Mouse (Mus musculus) macrophage (primary cell): ENCODE measurements around the gene Rab9. TPM values are rescaled to one million over a fixed set of nuclear protein-coding genes. Genes with fewer than 3 reads are reported as not detected.

Experiments
- H3K27ac ChIP-seq: fragments of 350-480 bp; formaldehyde crosslinking; 2 replicates; pipeline ENCODE4 v1.9.0; 2021
- H3K36me3 ChIP-seq: fragments of 350-480 bp; formaldehyde crosslinking; 2 replicates; pipeline ENCODE4 v1.9.0; 2021; ENCODE audit errors: inconsistent target
- H3K4me3 ChIP-seq: fragments of 350-480 bp; formaldehyde crosslinking; 2 replicates; pipeline ENCODE4 v1.9.0; 2021; ENCODE audit errors: inconsistent target
- H3K79me2 ChIP-seq: fragments of 350-480 bp; formaldehyde crosslinking; 2 replicates; pipeline ENCODE4 v1.9.0; 2021; ENCODE audit errors: inconsistent target
- WGBS: methylation state at CpG from one replicate; pipeline ENCODE4 v1.1.7; 2026; ENCODE audit warnings: inconsistent platforms; ENCODE audit not compliant: missing documents; 5-methylcytosine and 5-hydroxymethylcytosine counted together
- polyA plus RNA-seq: library from polyadenylated mRNA; stranded (reverse); fragments of 250-400 nt; gene quantifications from 3 replicates; pipeline ENCODE4 v1.2.4, GENCODE M21; 2018; ENCODE audit warnings: inconsistent platforms

Gene Rab9
- polyA plus RNA-seq, 1 experiment from 2014 or later: 106 TPM

DNA sequence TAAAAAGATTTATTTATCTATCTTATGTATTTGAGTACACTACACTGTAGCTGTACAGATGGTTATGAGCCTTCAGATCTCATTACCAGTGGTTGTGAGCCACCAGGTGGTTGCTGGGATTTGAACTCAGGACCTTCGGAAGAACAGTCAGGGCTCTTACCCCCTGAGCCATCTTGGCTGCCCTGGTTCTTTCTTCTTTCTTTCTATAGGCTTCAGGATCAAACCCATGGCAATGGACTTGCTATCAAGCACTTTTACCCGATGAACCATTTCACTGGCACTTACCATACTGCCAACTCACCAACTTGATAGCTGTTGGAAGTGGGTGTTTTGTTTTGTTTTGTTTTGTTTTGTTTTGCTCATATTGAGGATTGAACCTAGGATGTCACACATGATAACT lies 15.4 kb upstream of the Rab9 start:
- H3K79me2 ChIP-seq: no peaks in the 10 kb centered on the region
- WGBS: 94% methylated on average over 2 of the region's 2 CpGs
- H3K27ac ChIP-seq: no peak overlapping the region
- H3K4me3 ChIP-seq: no peak overlapping the region
- no peaks in the 10 kb centered on the region for H3K36me3 ChIP-seq

DNA sequence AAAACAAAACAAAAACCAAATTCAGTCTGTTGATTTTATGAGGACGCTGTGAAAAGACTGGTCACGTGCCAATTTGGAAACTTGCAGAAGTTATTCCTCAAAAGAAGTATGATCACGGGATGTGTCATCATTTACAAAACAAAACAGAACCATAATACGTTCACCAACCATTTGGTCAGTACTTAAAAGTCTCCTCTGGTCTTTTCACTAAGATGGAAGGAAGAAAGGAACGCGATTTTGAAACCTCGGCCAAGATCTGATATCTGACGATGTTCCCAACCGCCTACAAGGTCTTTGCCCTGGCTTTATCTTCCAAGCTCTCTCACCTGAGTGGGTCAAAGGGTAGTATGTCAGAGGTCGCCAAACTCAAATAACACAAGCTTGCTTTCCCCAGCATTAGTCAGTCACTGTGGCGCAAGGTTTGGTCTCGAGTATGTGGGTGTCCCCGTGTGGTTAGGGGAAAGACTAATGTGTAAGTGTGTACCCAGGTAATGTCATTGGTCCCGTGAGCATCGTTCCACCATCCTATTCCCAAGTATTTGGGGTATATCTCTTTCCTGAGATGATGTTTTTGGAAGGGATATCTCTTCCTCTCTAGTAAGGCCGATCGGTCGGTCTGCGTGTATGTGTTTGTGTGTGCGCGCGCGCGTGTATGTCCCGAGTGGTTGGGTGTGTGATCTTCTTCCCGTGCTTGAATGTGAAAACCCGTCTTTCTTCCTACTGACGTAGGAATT lies 869 bp downstream of the Rab9 start:
- WGBS: 26% methylated on average over 24 of the region's 28 CpGs

DNA sequence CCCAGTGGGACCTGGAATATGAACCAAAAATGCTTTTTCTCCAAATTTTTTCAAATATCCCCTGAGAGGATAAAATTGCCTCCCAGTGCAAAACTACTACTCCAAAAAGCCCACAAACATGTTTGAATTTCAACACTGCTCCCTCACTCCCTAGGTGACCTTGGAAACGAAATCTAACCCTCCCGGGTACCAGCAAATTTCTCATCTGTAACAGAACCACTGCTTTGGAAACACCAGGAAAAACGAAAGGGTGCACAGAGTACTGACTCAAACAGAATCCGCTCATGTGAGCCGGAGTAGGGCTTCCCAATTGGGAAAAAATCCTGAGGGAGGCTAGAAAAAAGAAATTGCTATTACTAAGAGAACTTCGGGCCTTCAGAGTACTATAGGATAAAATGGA lies 2.3 kb downstream of the Rab9 start:
- H3K4me3 ChIP-seq: no peak overlapping the region
- H3K79me2 ChIP-seq: peaks cover 69% of the 10 kb centered on the region
- H3K36me3 ChIP-seq: no peaks in the 10 kb centered on the region
- no peak overlapping the region for H3K27ac ChIP-seq
- 89% methylated on average over 6 of the region's 6 CpGs for WGBS

More for the DNA sequence above, 869 bp downstream of the Rab9 start:
- Histone ChIP-seq H3K79me2 (peaks cover 55% of the 10 kb centered on the region), H3K4me3 (peak overlapping the region; percentile 71), H3K27ac (peak overlapping the region; percentile 57), H3K36me3 (no peaks in the 10 kb centered on the region)

DNA sequence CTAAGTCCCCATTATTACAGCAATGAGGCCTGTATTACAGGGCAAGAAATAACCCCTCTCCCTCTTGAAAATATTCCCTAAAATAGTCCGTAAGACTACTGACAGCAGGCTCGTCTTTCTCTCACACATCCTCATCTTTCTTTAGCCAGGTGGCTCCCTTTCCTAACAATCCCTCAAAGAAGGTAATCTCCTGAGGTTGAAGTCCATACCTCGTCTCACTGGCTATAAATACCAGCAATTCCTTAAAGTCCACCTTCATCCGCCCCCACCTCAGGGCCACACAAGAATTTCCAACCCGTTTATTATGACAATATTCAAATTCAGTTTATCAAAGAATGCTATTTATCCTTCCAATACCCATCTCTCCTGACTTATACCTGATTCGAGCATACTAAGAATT lies 7.1 kb downstream of the Rab9 start:
- Histone ChIP-seq H3K27ac (no peak overlapping the region), H3K79me2 (peaks cover 100% of the 10 kb centered on the region)
- WGBS: 90% methylated on average over 6 of the region's 6 CpGs

DNA sequence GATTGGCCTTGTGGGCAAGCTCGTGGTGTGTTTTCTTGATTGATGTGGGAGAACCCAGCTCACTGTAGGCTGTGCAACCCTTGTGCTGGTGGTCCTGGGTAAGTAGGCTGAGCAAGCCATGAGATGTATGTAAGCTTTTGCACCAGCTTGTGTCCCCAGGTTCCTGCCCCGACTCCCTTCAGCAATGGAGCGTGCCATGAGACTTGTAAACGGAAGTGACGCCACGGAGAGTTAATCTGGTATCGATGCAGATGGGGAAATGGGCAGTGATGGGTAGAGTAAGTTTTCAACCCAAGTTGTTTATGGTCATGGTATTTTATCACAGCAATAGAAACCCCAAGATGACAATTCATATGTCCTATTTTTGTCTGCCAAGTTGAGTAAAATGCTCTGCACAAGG lies 11.3 kb downstream of the Rab9 start:
- WGBS: 87% methylated on average over 5 of the region's 7 CpGs
- Histone ChIP-seq H3K79me2 (peaks cover 99% of the 10 kb centered on the region), H3K36me3 (no peaks in the 10 kb centered on the region), H3K27ac (no peak overlapping the region), H3K4me3 (no peak overlapping the region)

More for the DNA sequence above, 7.1 kb downstream of the Rab9 start:
- H3K4me3 ChIP-seq: no peak overlapping the region
- H3K36me3 ChIP-seq: no peaks in the 10 kb centered on the region

DNA sequence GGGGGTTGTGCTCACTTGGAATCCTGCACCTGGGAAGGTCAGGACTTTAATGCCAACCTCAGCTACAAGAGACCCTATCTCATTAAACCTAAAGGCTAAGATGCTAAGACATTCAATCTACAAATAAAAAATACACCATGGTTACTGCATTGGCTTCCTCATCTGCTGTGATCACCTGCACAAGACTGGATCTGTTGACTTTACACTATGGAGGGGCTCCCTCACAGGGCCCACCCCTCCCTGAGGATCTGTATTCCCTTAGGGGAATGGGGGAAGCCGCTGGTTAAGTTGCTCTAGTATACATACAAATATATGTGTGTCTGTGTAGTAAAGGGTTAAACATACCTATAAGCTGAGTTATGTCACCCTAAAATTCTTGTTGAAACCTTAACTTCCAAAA lies 24.1 kb downstream of the Rab9 start:
- H3K4me3 ChIP-seq: no peak overlapping the region
- H3K79me2 ChIP-seq: peaks cover 25% of the 10 kb centered on the region; the same call in 1 of the 2 replicates
- 83% methylated on average over 1 of the region's 1 CpGs for WGBS
- no peaks in the 10 kb centered on the region for H3K36me3 ChIP-seq
- no peak overlapping the region for H3K27ac ChIP-seq

DNA sequence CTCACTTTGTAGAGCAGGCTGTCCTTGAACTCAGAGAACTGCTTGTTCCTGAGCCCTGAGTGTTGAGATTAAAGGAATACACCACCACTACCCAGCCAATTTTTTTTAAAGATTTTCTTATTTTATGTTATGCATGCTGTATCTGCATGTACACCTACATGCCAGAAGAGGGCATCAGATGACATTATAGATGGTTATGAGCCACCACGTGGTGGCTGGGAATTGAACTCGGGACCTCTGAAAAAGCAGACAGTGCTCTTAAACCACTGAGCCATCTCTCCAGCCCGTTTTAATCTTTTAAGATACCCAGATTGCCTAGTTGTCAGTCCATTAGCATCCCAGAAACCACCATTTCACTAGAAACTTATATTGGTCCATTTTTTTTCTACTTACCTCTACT lies 25.3 kb downstream of the Rab9 start:
- 80% methylated on average over 1 of the region's 3 CpGs for WGBS
- peaks cover 13% of the 10 kb centered on the region; the same call in 1 of the 2 replicates for H3K79me2 ChIP-seq
- H3K36me3 ChIP-seq: no peaks in the 10 kb centered on the region
- no peak overlapping the region for H3K27ac ChIP-seq
- no peak overlapping the region for H3K4me3 ChIP-seq

DNA sequence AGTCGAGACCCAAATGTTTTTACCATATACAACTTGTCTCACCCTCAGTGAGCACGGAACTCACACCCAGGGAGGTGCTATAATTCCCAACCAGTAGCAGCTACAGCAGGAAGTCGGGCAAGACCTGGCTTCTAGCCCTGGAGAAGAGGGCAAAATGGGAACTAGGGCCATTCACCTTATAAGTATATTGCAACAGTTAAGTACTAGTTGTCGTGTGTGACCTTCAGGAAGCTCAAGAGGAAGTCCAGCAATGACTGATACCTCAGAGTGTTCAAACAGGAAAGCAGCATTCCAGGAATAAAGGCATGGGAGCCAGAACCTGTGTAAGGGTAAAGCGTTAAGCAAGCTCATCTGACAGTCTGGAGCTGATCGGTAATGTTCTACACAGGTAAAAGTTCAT lies 26.1 kb downstream of the Rab9 start:
- Histone ChIP-seq H3K27ac (no peak overlapping the region), H3K79me2 (peaks cover 5% of the 10 kb centered on the region; the same call in 1 of the 2 replicates), H3K36me3 (no peaks in the 10 kb centered on the region), H3K4me3 (no peak overlapping the region)
- 66% methylated on average over 6 of the region's 6 CpGs for WGBS

DNA sequence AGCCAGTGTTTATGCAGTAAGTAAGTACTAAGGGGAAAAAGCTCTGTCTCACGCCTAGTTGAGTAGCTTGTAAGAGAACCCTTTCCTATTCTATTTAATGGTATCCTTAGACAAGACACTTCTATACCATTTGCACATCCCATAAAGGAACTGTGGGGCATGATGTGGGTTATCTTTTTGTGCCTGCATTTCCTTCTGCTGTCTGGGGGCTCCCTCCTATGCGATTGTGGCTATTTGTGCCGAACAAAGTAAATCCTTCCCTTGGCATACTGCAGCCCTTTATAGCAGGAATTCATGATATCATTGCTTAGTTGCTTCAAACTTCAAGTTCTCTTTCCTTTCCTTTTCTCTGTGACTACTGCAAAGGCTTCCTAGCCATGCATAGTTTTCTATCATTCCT lies 35.1 kb downstream of the Rab9 start:
- Histone ChIP-seq H3K79me2 (no peaks in the 10 kb centered on the region), H3K4me3 (no peak overlapping the region), H3K27ac (no peak overlapping the region), H3K36me3 (no peaks in the 10 kb centered on the region)
- WGBS: 84% methylated on average over 3 of the region's 3 CpGs

DNA sequence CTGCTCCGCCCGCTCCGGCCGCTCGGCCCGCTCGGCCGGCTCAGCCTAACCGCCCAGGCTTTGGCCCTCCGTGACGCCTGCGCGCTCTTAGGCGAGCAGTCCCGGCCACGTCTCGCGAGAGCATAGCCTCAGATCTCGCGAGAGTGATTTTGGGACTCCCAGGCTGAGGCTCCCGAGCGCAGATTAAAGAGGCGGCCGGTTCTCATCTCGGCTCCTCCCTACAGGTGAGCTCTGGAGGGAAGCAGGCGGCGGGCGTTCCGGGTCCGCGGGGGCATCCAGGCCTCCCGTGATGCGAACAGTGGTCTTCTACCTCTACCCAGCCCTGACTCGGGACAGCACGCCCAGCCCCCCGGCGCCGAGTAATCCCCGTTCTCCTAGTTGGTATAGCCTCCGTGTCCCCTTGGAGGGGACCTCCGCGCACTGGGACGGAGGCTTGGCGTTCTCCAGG lies 39.0 kb downstream of the Rab9 start, which contains the start of gene Ofd1:
Gene Ofd1 (minus strand): TSS at position 89 of the 448 bp plus-strand sequence.
- Histone ChIP-seq H3K79me2 (no peaks in the 10 kb centered on the region), H3K36me3 (no peaks in the 10 kb centered on the region), H3K4me3 (peak within 1 kb of the TSS; percentile 64), H3K27ac (peak within 1 kb of the TSS; percentile 27; the same call in 1 of the 2 replicates)
- 21% methylated on average over 44 of the region's 44 CpGs for WGBS

DNA sequence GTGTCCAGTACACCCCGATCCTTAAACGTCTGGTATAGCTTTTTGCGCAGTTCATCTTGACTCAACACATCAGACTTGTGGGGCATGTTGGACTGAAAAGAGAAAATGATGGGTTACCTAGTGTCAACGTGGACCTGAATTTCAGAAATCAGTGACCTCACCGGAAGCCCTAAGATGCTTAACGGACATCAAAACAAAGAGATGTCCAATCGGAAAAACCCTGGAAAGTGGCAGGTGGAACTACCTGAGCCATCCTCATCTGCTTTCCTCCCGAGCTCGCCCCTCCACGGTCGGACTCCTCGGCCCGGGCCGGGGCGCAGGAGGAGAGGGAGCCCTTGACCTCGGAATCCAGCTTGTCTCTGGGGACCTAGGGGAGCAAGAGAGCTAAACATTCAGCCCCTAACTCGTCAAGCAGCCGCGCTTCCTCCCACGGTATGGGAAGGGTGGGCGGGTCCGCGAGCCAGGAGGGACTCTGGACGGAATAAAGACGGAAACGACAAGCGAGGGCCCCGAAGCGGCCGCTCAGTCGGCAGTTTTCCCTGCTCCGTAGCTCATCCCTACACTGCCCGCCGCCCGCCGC lies 39.5 kb downstream of the Rab9 start, which contains the start of gene Trappc2:
Gene Trappc2 (plus strand): TSS at position 539 of the 580 bp plus-strand sequence.
- no peaks in the 10 kb centered on the region for H3K36me3 ChIP-seq
- 20% methylated on average over 36 of the region's 36 CpGs for WGBS
- H3K27ac ChIP-seq: peak within 1 kb of the TSS; percentile 27; the same call in 1 of the 2 replicates
- H3K4me3 ChIP-seq: peak within 1 kb of the TSS; percentile 64
- no peaks in the 10 kb centered on the region for H3K79me2 ChIP-seq

DNA sequence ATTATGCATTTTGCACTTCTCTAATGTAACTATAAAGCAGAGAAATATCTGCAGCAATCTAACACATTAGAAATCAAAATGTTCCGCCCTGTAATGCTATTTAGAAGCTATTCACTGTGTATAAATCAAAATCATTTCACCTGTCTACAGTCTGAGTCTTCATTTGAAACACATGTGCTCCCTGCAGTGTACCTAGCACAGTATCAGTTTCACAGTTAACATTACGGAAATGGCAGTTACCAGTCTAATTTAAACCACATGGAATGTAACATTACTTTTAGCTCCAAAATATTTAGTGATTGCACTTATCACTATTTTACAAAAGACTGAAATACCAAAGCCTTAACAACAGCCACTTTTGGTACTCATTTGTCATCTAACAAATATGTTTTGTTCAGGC lies 44.9 kb downstream of the Rab9 start:
- no peak overlapping the region for H3K27ac ChIP-seq
- H3K4me3 ChIP-seq: no peak overlapping the region
- WGBS: 100% methylated on average over 2 of the region's 2 CpGs

DNA sequence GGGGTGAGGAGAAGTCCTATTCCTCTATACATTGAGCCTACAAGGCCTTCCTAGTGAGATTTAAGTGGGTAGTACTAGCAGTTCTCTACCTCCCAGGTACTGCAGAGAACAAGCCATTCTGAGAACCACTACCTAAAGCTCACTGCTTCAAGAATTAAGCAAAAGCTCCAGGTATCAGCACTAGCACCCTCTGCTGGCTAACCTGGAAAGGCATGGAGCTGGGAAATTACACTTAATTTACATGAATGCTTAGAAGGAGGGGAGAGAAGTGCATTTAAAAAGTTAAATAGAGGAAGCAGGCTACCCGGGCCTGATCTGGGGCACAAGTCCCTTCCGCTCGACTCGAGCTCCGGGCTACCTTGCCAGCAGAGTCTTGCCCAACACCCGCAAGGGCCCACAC lies 63.5 kb downstream of the Rab9 start:
- WGBS: no CpG with 5 or more reads among the region's 6 CpGs
- no peaks in the 10 kb centered on the region for H3K36me3 ChIP-seq
- no peaks in the 10 kb centered on the region for H3K79me2 ChIP-seq
- H3K4me3 ChIP-seq: no peak overlapping the region
- no peak overlapping the region for H3K27ac ChIP-seq

More for the DNA sequence above, 44.9 kb downstream of the Rab9 start:
- H3K36me3 ChIP-seq: no peaks in the 10 kb centered on the region
- no peaks in the 10 kb centered on the region for H3K79me2 ChIP-seq

DNA sequence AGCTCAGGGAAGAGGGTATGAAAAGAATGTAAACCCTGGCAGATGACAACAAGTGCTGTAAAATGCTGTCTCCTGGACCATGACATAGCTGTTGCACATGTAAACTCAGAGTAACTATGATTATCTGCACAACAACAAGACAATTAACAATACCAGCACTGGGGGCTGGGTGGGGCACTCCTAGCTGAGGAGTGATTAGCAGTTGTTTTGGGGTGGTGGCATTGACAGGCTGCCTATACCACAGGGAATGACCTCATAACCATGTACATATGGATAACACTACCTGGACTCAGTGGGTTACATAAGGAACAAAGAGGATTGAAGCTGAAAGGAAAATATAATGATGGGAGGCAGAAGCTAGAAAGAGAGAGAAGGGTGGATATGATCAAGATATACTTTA lies 71.8 kb downstream of the Rab9 start:
- Histone ChIP-seq H3K36me3 (no peaks in the 10 kb centered on the region), H3K27ac (no peak overlapping the region), H3K4me3 (no peak overlapping the region), H3K79me2 (no peaks in the 10 kb centered on the region)
